Mouse (Mus musculus) CH12.LX (cell line): ENCODE measurements around the gene Myom3. TPM values are rescaled to one million over a fixed set of nuclear protein-coding genes. Genes with fewer than 3 reads are reported as not detected.

Experiments used
- DNase-seq: peaks from one replicate; pipeline ENCODE4 v3.0.0-alpha.2; 2013; ENCODE audit errors: extremely low read depth
- H3K27ac ChIP-seq: 2 replicates; pipeline ENCODE4 v1.5.1; 2012; ENCODE audit warnings: low read depth, mild to moderate bottlenecking, control low read depth, moderate library complexity; ENCODE audit not compliant: insufficient read depth
- H3K27me3 ChIP-seq: replicated peaks from 2 replicates; pipeline ENCODE3; 2012; ENCODE audit warnings: inconsistent platforms
- H3K36me3 ChIP-seq, 2 experiments: replicated peaks in 1 of 2; 2 replicates each; pipeline versions ENCODE3 to v1.6.1; 2012; ENCODE audit warnings: inconsistent platforms in 1 of 2, low read length in 1 of 2, mild to moderate bottlenecking in 1 of 2, mixed read lengths in 1 of 2, moderate library complexity in 1 of 2; ENCODE audit not compliant: control insufficient read depth in 1 of 2, insufficient read depth in 1 of 2
- H3K4me1 ChIP-seq, 2 experiments: 2 replicates each; pipeline ENCODE4 v1.6.1; 2012; ENCODE audit warnings: inconsistent platforms in 1 of 2, moderate library complexity in 1 of 2; ENCODE audit not compliant: insufficient read depth in 2 of 2, control insufficient read depth in 1 of 2
- H3K4me2 ChIP-seq: 2 replicates; pipeline ENCODE4 v1.6.1; 2012; ENCODE audit warnings: low read depth, mild to moderate bottlenecking, control low read depth; ENCODE audit not compliant: poor library complexity, insufficient read depth, severe bottlenecking
- H3K4me3 ChIP-seq, 3 experiments: fragments of 150-350 bp in 1 of 3; sonication (generic) in 1 of 3; replicated peaks in 1 of 3; 2 replicates each; pipeline versions ENCODE3 to v1.5.1; 2011 to 2012; ENCODE audit warnings: low read depth in 2 of 3, low read length in 2 of 3, mild to moderate bottlenecking in 2 of 3, moderate library complexity in 2 of 3, control low read depth in 1 of 3, improper control_type of control experiment in 1 of 3, inconsistent platforms in 1 of 3, mixed read lengths in 1 of 3; ENCODE audit not compliant: poor library complexity in 1 of 3
- H3K79me2 ChIP-seq: replicated peaks from 2 replicates; pipeline ENCODE4 v1.6.1; 2012; ENCODE audit warnings: mild to moderate bottlenecking, moderate library complexity; ENCODE audit not compliant: control insufficient read depth, poor library complexity, insufficient read depth, severe bottlenecking; ENCODE audit errors: extremely low read depth
- H3K9ac ChIP-seq: 2 replicates; pipeline ENCODE4 v1.6.1; 2012; ENCODE audit warnings: low read depth, mild to moderate bottlenecking, control low read depth, moderate library complexity; ENCODE audit not compliant: insufficient read depth
- H3K9me3 ChIP-seq: replicated peaks from 2 replicates; pipeline ENCODE3; 2012; ENCODE audit warnings: low read length, inconsistent platforms, mixed read lengths
- BHLHE40 ChIP-seq: IDR thresholded peaks from 2 replicates; pipeline ENCODE4 v1.6.1; 2011; ENCODE audit warnings: mild to moderate bottlenecking, low read depth, low read length, improper control_type of control experiment
- CHD1 ChIP-seq: IDR thresholded peaks from 2 replicates; pipeline ENCODE4 v1.6.1; 2012; ENCODE audit warnings: low read depth, low read length, improper control_type of control experiment, inconsistent platforms
- CHD2 ChIP-seq: IDR thresholded peaks from 2 replicates; pipeline ENCODE4 v1.6.1; 2011; ENCODE audit warnings: low read length, improper control_type of control experiment
- ELF1 ChIP-seq: IDR thresholded peaks from 2 replicates; pipeline ENCODE4 v1.6.1; 2014; ENCODE audit warnings: low read depth, mild to moderate bottlenecking, inconsistent platforms, low read length, improper control_type of control experiment
- ETS1 ChIP-seq: conservative IDR thresholded peaks from 2 replicates; pipeline ENCODE4 v1.6.1; 2012; ENCODE audit warnings: low read depth, mild to moderate bottlenecking, inconsistent platforms, low read length, improper control_type of control experiment, moderate library complexity
- HCFC1 ChIP-seq: IDR thresholded peaks from 2 replicates; pipeline ENCODE4 v1.6.1; 2012; ENCODE audit warnings: low read depth, mild to moderate bottlenecking, inconsistent platforms, low read length, improper control_type of control experiment
- JUND ChIP-seq: conservative IDR thresholded peaks from 2 replicates; pipeline ENCODE4 v1.6.1; 2011; ENCODE audit warnings: low read depth, low read length, improper control_type of control experiment
- MAZ ChIP-seq: IDR thresholded peaks from 2 replicates; pipeline ENCODE4 v1.6.1; 2012; ENCODE audit warnings: low read depth, mild to moderate bottlenecking, inconsistent platforms, low read length, improper control_type of control experiment, moderate library complexity
- MEF2A ChIP-seq: IDR thresholded peaks from 2 replicates; pipeline ENCODE4 v1.6.1; 2014; ENCODE audit warnings: low read depth, mild to moderate bottlenecking, inconsistent platforms, low read length, improper control_type of control experiment, borderline replicate concordance
- MXI1 ChIP-seq: IDR thresholded peaks from 2 replicates; pipeline ENCODE4 v1.6.1; 2011; ENCODE audit warnings: mild to moderate bottlenecking, low read depth, low read length, improper control_type of control experiment
- MYC ChIP-seq: IDR thresholded peaks from 2 replicates; pipeline ENCODE4 v1.6.1; 2011; ENCODE audit warnings: low read depth, mild to moderate bottlenecking, improper control_type of control experiment, low read length
- NELFE ChIP-seq: IDR thresholded peaks from 2 replicates; pipeline ENCODE4 v1.6.1; 2011; ENCODE audit warnings: low read depth, low read length, improper control_type of control experiment
- RAD21 ChIP-seq: IDR thresholded peaks from 2 replicates; pipeline ENCODE4 v1.6.1; 2011; ENCODE audit warnings: low read depth, mild to moderate bottlenecking, low read length, improper control_type of control experiment, moderate library complexity
- RCOR1 ChIP-seq: conservative IDR thresholded peaks from 2 replicates; pipeline ENCODE4 v1.6.1; 2012; ENCODE audit warnings: low read depth, mild to moderate bottlenecking, inconsistent platforms, low read length, improper control_type of control experiment
- SIN3A ChIP-seq: IDR thresholded peaks from 2 replicates; pipeline ENCODE4 v1.6.1; 2012; ENCODE audit warnings: low read length, improper control_type of control experiment, inconsistent platforms
- SMC3 ChIP-seq: IDR thresholded peaks from 2 replicates; pipeline ENCODE4 v1.6.1; 2011; ENCODE audit warnings: low read depth, low read length, improper control_type of control experiment
- TBP ChIP-seq: conservative IDR thresholded peaks from 2 replicates; pipeline ENCODE4 v1.6.1; 2011; ENCODE audit warnings: low read depth, low read length, improper control_type of control experiment
- TCF12 ChIP-seq: IDR thresholded peaks from 2 replicates; pipeline ENCODE4 v1.6.1; 2014; ENCODE audit warnings: low read depth, mild to moderate bottlenecking, inconsistent platforms, low read length, improper control_type of control experiment
- UBTF ChIP-seq: IDR thresholded peaks from 2 replicates; pipeline ENCODE4 v1.6.1; 2012; ENCODE audit warnings: low read depth, mild to moderate bottlenecking, inconsistent platforms, low read length, improper control_type of control experiment, moderate library complexity
- USF1 ChIP-seq: IDR thresholded peaks from 2 replicates; pipeline ENCODE4 v1.6.1; 2014; ENCODE audit warnings: low read depth, mild to moderate bottlenecking, inconsistent platforms, low read length, improper control_type of control experiment
- USF2 ChIP-seq: conservative IDR thresholded peaks from 2 replicates; pipeline ENCODE4 v1.6.1; 2011; ENCODE audit warnings: low read depth, low read length, improper control_type of control experiment
- ZMIZ1 ChIP-seq: IDR thresholded peaks from 2 replicates; pipeline ENCODE4 v1.6.1; 2012; ENCODE audit warnings: low read depth, mild to moderate bottlenecking, inconsistent platforms, low read length, improper control_type of control experiment
- dilution Hi-C: fragments of 300-500 bp; cut with MboI; formaldehyde crosslinking; loops from 2 replicates; pipeline ENCODE4 v1.14.3; 2020; ENCODE audit warnings: low sequenced_read_pairs; ENCODE audit not compliant: extremely low pct_unique_long_range_greater_than_20kb, extremely low pct_ligation_motif_present
- in situ Hi-C: fragments of 300-500 bp; cut with MboI; formaldehyde crosslinking; loops from 3 replicates; pipeline ENCODE4 v1.14.3; 2019; ENCODE audit warnings: low sequenced_read_pairs, low pct_ligation_motif_present, low pct_unique_long_range_greater_than_20kb, mixed read lengths
- polyA plus RNA-seq: library from polyadenylated mRNA; unstranded; fragments of >175 nt; gene quantifications from 2 replicates; pipeline ENCODE4 v1.2.1, GENCODE M21; 2012; ENCODE audit warnings: low read depth; ENCODE audit not compliant: insufficient read length
- total RNA-seq, 2 experiments: library from RNA; depleted of rRNA; stranded (reverse); fragments of 300-350 nt in 1 of 2; fragments of >200 nt in 1 of 2; gene quantifications; 2 replicates each; pipeline ENCODE4 v1.2.3; 2012 to 2014

Myom3 gene
- total and polyA plus RNA-seq, 3 experiments: 0.04 TPM; not detected in 2

GRCm38 (mm10) chr4:135833301-135834123 lies 74.0 kb downstream of the Myom3 start:
- TF ChIP-seq UBTF (no peak), ELF1 (no peak), USF1 (no peak), RAD21 (no peak), ETS1 (no peak), SIN3A (no peak), JUND (no peak), USF2 (no peak)
- Histone ChIP-seq H3K4me1 (no peaks in the 10 kb centered on the region), H3K36me3 (no peaks in the 10 kb centered on the region), H3K79me2 (no peaks in the 10 kb centered on the region), H3K4me3 (no peak overlapping the region), H3K9me3 (peaks cover 4% of the 10 kb centered on the region), H3K27ac (no peak overlapping the region), H3K4me2 (no peak overlapping the region), H3K9ac (no peak overlapping the region), H3K27me3 (peaks cover 7% of the 10 kb centered on the region)
- no peak for DNase-seq
- dilution Hi-C loops: no loop called here
- in situ Hi-C loops: no loop called here

GRCm38 (mm10) chr4:135834124-135834717 lies 74.7 kb downstream of the Myom3 start:
- H3K4me1 ChIP-seq: no peaks in the 10 kb centered on the region
- H3K27me3 ChIP-seq: peaks cover 8% of the 10 kb centered on the region
- H3K4me3 ChIP-seq: no peak overlapping the region
- no peaks in the 10 kb centered on the region for H3K36me3 ChIP-seq
- DNase-seq: no peak
- no peak overlapping the region for H3K27ac ChIP-seq
- peaks cover 4% of the 10 kb centered on the region for H3K9me3 ChIP-seq
- dilution Hi-C loops (no loop called here), in situ Hi-C loops (no loop called here)
- no peak overlapping the region for H3K9ac ChIP-seq
- H3K4me2 ChIP-seq: no peak overlapping the region
- no peaks in the 10 kb centered on the region for H3K79me2 ChIP-seq
- TF ChIP-seq BHLHE40 (no peak), NELFE (no peak), USF2 (no peak), TCF12 (no peak), CHD2 (no peak), MEF2A (no peak), USF1 (no peak), HCFC1 (no peak), MYC (no peak), ELF1 (no peak), MXI1 (no peak), TBP (no peak), SMC3 (no peak), ZMIZ1 (no peak), RCOR1 (no peak), UBTF (no peak), MAZ (no peak), CHD1 (no peak)
- TF ChIP-seq, all 38 proteins: peak for 0
